Mouse (Mus musculus): ENCODE measurements around the gene Vps9d1. TPM values are rescaled to one million over a fixed set of nuclear protein-coding genes. Genes with fewer than 3 reads are reported as not detected.
"Not testable (repeated sequence)": the region's sequence is repeated elsewhere in the genome, so short reads cannot be mapped to it uniquely, and the experiment has no call there.

The Vps9d1 gene
- total RNA-seq, 4 experiments from 2014 or later, result 52.1 to 63.9 (median 58.9) TPM

DNA sequence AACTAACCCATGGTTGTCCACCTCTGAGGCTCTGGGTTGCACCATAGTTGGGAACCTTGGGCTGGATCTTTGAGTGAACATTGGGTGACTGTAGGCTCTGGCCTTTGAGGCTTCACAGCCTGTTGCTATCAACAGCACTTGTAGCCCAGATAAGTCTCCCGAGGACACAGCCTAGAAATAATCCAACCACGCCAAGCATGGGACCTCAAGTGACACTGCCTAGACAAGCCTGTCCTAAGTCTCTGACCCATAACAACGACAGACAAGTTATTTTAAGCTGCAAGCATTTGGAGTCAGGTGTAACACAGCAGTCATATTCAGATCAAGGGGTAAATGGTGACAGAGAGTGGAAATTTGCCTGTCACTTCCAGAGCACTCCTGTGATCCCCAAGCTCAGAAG is 38.7 kb downstream of the Vps9d1 start:
- no peak for DNase-seq (ENCODE audit: low spot score in 2 of 2)

DNA sequence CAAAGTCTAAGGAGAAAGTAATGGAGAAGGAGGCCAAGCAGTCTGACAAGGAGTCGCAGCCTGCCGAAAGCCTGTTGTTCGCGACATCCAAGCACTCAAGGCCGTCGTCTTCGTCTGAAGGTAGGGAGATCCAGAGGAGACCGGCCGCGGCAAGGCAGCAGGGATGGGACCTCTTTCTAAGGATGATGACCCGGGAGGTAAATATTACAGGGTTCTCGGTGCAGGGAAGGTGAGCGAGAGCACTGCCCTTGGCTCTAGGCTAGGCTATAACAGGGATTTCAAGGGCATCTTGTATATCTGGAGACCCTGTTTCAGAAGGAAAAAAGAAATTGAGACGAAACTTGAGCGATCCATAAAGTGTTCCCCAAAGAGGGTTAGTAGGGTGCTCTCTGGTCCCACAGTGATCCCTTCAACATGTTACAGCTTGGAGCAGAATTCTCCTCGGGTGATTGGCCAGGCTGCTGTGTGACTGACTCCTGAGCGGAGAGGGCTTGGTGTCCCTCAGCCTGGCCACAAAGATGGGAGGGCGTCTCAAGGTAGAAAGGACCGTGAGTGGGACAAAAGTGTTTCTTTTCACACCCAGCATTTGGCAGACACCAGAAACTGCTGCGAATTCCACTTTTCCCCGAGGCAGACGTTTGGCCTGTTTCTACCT is 40.9 kb downstream of the Vps9d1 start:
- DNase-seq (ENCODE audit: low spot score in 2 of 2), result no peak

DNA sequence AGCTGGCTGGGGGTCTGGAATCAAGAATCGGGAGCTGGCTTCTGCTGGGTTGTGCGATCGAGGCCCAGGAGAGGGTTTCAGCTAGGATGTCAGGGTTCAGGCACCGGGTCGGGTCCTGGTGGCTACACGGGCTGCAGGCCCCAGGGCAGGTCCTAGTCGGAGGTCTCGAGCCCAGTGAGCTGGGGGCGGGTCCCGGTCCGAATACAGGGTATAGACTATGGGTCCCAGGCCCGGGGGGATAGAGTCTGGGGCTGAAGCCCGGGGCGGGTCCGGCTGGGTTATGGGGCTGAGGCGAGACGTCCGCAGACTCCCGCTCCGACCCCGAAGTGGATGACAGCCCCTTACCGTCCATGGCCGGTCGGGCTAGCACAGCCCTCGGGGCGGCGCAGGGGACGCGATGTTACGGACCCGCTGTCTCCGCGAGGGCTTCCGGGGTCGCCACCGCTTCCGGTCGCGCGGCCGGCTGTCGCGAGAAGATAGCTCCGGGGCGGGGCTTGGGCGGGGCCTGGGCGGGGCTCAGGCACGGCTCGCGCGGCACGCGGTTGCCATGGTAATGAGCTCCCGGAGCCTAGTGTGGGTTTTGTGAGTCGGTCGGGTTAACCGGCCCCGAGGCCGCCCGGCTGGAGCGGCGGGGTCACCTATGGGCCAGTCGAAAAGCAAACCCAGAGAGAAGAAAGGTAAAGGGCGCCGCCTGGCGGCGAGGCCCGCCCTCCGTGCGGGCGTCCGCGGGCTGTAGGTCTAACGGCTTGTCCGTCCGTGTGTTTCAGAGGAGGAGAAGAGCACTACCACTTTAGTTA is 41.6 kb downstream of the Vps9d1 start, which contains the start of the genes Chmp1a and Spata33:
Gene Chmp1a, minus strand, starts transcription at position 443 of the 797 bp plus-strand sequence.
Gene Spata33, plus strand, starts transcription at position 512 of the 797 bp plus-strand sequence.
- DNase-seq (ENCODE audit: low spot score in 2 of 2), result peak; percentile 82 to 85

DNA sequence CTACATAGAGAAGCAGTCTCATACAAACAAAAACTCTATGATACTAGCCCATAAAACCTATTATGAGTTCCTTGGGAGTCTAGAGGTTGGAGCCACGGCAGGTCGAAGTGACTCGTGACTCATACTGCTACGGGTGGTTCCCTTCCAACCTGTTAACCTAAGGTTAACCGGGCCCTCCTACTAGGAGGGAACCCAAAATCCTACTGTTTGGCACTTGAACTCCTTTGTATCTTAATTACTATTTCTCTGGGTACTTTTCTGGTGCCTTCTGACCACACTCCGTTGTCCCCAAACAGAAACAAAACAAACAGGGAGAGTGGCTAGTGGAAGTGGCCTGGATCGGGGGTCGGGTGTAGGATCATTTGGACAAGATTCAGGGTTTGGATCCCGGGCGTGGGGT is 42.3 kb downstream of the Vps9d1 start:
- no peak for DNase-seq (ENCODE audit: low spot score in 2 of 2)

DNA sequence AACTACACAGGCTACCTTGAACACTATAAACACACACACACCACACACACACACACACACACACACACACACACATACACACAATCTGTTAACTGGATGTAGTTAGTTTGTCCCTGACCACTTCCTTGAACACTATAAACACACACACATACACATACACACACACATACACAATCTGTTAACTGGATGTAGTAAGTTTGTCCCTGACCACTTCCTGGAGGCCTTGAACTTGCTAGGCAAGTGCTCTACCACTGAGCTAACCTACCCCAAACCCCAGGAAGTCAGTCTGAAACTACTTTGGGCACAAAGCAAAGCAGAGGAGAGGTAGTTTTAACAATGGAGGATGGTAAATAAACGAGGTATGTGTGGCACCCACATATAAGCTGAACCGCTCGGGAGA is 50.6 kb downstream of the Vps9d1 start:
- DNase-seq (ENCODE audit: low spot score in 2 of 2), result no peak

DNA sequence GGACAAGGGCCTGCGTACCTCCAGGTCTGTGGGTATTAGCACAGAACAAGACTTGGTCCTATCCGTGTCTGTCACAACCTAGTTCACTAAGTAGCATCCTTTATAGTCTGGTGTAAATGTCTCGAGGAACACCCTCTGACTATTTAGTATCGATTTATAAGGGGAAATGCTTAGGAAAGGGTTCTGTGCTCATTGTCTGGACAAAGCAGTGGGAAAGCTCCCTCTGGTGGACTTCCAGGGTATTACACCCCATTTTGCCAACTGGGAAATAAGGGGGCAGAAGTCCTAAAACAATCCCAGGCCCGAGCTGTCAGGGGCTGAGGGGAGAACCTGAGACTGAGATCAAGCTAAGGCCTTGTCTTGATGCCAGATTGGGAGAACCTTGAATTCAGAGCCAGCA is 51.9 kb downstream of the Vps9d1 start:
- DNase-seq (ENCODE audit: low spot score in 2 of 2), result peak in 1 of 2 experiments; percentile 78

DNA sequence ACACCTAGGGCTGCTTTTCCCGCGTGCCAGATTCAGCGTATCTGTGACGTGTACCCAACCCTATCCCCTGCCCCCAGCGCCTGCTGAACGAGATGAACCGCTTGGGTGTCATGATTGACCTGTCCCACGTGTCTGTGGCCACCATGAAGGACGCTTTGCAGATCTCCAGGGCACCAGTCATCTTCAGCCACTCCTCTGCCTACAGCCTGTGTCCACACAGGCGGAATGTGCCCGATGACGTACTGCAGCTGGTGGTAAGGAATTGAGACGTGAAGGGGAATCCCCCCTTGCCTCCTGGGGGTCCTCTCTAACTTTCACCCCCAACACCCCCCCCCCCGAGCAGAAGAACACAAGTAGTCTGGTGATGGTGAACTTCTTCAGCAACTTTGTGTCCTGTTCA is 54.3 kb downstream of the Vps9d1 start:
- no peak for DNase-seq (ENCODE audit: low spot score in 2 of 2)

DNA sequence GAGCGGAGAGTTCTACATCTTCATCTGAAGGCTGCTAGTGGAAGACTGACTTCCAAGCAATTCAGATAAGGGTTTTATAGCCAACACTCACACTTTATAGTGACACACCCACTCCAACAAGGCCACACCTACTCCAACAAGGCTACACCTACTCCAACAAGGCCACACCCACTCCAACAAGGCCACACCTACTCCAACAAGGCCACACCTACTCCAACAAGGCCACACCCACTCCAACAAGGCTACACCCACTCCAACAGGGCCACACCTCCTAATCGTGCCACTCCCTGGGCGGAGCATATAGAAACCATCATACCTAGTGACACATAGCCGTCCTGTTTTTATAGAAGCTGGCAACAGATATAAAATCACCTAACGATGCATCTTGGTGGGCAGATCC is 57.1 kb downstream of the Vps9d1 start:
- DNase-seq (ENCODE audit: low spot score in 2 of 2), result not testable (repeated sequence)

DNA sequence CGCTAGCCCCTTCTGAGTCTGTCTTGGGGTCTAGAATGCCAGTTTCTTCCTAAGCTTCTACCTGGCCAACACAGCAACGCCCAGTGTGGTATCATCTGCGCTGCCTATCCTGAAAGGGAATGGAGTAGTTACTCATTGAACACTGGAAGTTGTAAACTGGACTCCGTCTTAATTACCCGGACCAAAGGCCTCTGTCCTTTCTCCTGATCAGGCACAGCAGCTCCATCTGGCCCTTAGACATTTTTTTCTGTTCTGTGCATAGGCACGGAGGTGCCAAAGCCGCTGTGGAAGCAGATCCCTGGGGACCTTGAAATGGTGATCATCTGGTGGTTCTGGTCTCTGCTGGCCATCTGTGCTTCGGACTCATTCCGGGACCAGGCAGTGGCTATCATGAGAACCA is 60.4 kb downstream of the Vps9d1 start:
- DNase-seq (ENCODE audit: low spot score in 2 of 2), result no peak

Other genes starting within 250 kb of the Vps9d1 start
- 100 to 1,000 TPM; 149 to 174 (median 162) TPM for gene Ankrd11, start 212.1 kb downstream of the Vps9d1 start, total RNA-seq (2022)
- gene Spg7, start 191.4 kb downstream of the Vps9d1 start, total RNA-seq (2022), result 10 to 100 TPM; 51.8 to 64.2 (median 60.9) TPM
- gene Rpl13, start 152.0 kb downstream of the Vps9d1 start, total RNA-seq (2022), result 100 to 1,000 TPM; 359 to 512 (median 443) TPM
- gene Cpne7, start 137.0 kb downstream of the Vps9d1 start, total RNA-seq (2022), result 100 to 1,000 TPM; 277 to 341 (median 303) TPM
- gene Sult5a1, start 96.0 kb downstream of the Vps9d1 start, total RNA-seq (2022), result 1 to 10 TPM; 1.7 to 3.1 (median 1.9) TPM
- gene Dpep1, start 68.1 kb downstream of the Vps9d1 start, total RNA-seq (2022), result under 1 TPM in 1 of 4 experiments, not detected in 3; 0.45 TPM
- 100 to 1,000 TPM in 3 of 4 experiments, 10 to 100 TPM in 1; 95.9 to 131 (median 123) TPM for gene Chmp1a, start 41.6 kb downstream of the Vps9d1 start, total RNA-seq (2022)
- gene Spata33, start 41.5 kb downstream of the Vps9d1 start, total RNA-seq (2022), result 1 to 10 TPM; 5.5 to 9.7 (median 6.6) TPM
- gene Cdk10, start 29.5 kb downstream of the Vps9d1 start, total RNA-seq (2022), result 100 to 1,000 TPM in 1 of 4 experiments, 10 to 100 TPM in 3; 84.5 to 112 (median 94.1) TPM
- gene Spata2l, start 18.1 kb downstream of the Vps9d1 start, total RNA-seq (2022), result 10 to 100 TPM; 55.1 to 69.3 (median 61.5) TPM
- 10 to 100 TPM; 21.0 to 27.4 (median 24.2) TPM for gene Zfp276, start 153 bp downstream of the Vps9d1 start, total RNA-seq (2022)
- gene Fanca, start 64.2 kb upstream of the Vps9d1 start, total RNA-seq (2022), result 1 to 10 TPM in 3 of 4 experiments, under 1 TPM in 1; 0.96 to 3.2 (median 3.0) TPM
- 10 to 100 TPM; 15.8 to 16.3 (median 16.0) TPM for gene Spire2, start 78.4 kb upstream of the Vps9d1 start, total RNA-seq (2022)
- 100 to 1,000 TPM; 466 to 571 (median 498) TPM for gene Tcf25, start 119.4 kb upstream of the Vps9d1 start, total RNA-seq (2022)
- under 1 TPM in 1 of 4 experiments, not detected in 3; 0.08 TPM for gene Mc1r, start 152.8 kb upstream of the Vps9d1 start, total RNA-seq (2022)
- gene Tubb3, start 157.1 kb upstream of the Vps9d1 start, total RNA-seq (2022), result 100 to 1,000 TPM; 265 to 291 (median 279) TPM
- 10 to 100 TPM; 48.1 to 59.4 (median 54.5) TPM for gene Def8, start 169.2 kb upstream of the Vps9d1 start, total RNA-seq (2022)
- gene Afg3l1, start 223.6 kb upstream of the Vps9d1 start, total RNA-seq (2022), result 10 to 100 TPM; 28.3 to 36.0 (median 32.2) TPM

All from layer of hippocampus, adult 8-10 months (tissue).